Mouse (Mus musculus) neural tube, embryonic 13.5 days (tissue): ENCODE data around the gene Cdc42bpb. TPM values are rescaled to one million over a fixed set of nuclear protein-coding genes. Genes with fewer than 3 reads are reported as not detected.

Source experiments
- ATAC-seq: fragments of 200-750 bp; cut with Nextera tagmentation; 2 replicates; pipeline ENCODE4 v1.8.0; 2017; ENCODE audit warnings: low read depth, mild to moderate bottlenecking, moderate TSS enrichment, moderate library complexity
- H3K27ac ChIP-seq: fragments of 300-500 bp; sonication (generic); replicated peaks from 2 replicates; pipeline ENCODE4 v1.5.1; 2015; ENCODE audit warnings: moderate library complexity, mild to moderate bottlenecking, inconsistent platforms
- H3K27me3 ChIP-seq: fragments of 300-500 bp; sonication (generic); 2 replicates; pipeline ENCODE4 v1.6.1; 2015; ENCODE audit warnings: mild to moderate bottlenecking, inconsistent platforms
- H3K36me3 ChIP-seq: fragments of 300-500 bp; sonication (generic); 2 replicates; pipeline ENCODE4 v1.6.1; 2015; ENCODE audit warnings: mild to moderate bottlenecking, inconsistent platforms
- H3K4me1 ChIP-seq: fragments of 300-500 bp; sonication (generic); replicated peaks from 2 replicates; pipeline ENCODE4 v1.6.1; 2015; ENCODE audit warnings: inconsistent platforms
- H3K4me2 ChIP-seq: fragments of 300-500 bp; sonication (generic); 2 replicates; pipeline ENCODE4 v1.6.1; 2015; ENCODE audit warnings: inconsistent platforms, mild to moderate bottlenecking, moderate library complexity
- H3K4me3 ChIP-seq: fragments of 300-500 bp; sonication (generic); 2 replicates; pipeline ENCODE4 v1.5.1; 2015; ENCODE audit warnings: mild to moderate bottlenecking, inconsistent platforms
- H3K9ac ChIP-seq: fragments of 300-500 bp; sonication (generic); 2 replicates; pipeline ENCODE4 v1.6.1; 2015; ENCODE audit warnings: moderate library complexity, mild to moderate bottlenecking, inconsistent platforms
- H3K9me3 ChIP-seq: fragments of 300-500 bp; sonication (generic); 2 replicates; pipeline ENCODE4 v1.6.1; 2016; ENCODE audit warnings: inconsistent platforms
- WGBS: fragments of 180-500 bp; shearing (Covaris S2); methylation state at CpG from one replicate; pipeline ENCODE4 v1.1.7; 2015; 5-methylcytosine and 5-hydroxymethylcytosine counted together
- polyA plus RNA-seq: library from polyadenylated mRNA; unstranded; fragments of >200 nt; fragmentation: Nextera tagmentation; extraction: Ambion mirVana; gene quantifications from 2 replicates; pipeline ENCODE4 v1.2.1, GENCODE M21; 2015

The Cdc42bpb gene
- polyA plus RNA-seq, 1 experiment from 2014 or later = 34.0 TPM

- Histone ChIP-seq H3K4me3 (no peak overlapping the region), H3K9ac (no peak overlapping the region), H3K4me2 (no peak overlapping the region), H3K36me3 (peaks cover 82% of the 10 kb centered on the region), H3K4me1 (0 out of 2 replicates have a peak, but pooled peaks cover 4% of the 10 kb centered on the region), H3K27me3 (no peaks in the 10 kb centered on the region), H3K27ac (no peak overlapping the region), H3K9me3 (no peaks in the 10 kb centered on the region)
- 94% methylated on average over 15 of the region's 15 CpGs for WGBS
- no peak for ATAC-seq
These were observed 48.2 kb downstream of the Cdc42bpb start for GRCm38 (mm10) chr12:111329281-111329680.

- ATAC-seq = no peak
- WGBS = 86% methylated on average over 6 of the region's 6 CpGs
- peaks cover 86% of the 10 kb centered on the region for H3K36me3 ChIP-seq
These were observed 49.2 kb downstream of the Cdc42bpb start for GRCm38 (mm10) chr12:111328360-111328759.

GRCm38 (mm10) chr12:111325744-111326424, 51.6 kb downstream of the Cdc42bpb start:
- Histone ChIP-seq H3K27me3 (no peaks in the 10 kb centered on the region), H3K4me2 (no peak overlapping the region), H3K36me3 (peaks cover 94% of the 10 kb centered on the region), H3K4me1 (no peaks in the 10 kb centered on the region), H3K9me3 (no peaks in the 10 kb centered on the region), H3K9ac (no peak overlapping the region), H3K27ac (no peak overlapping the region), H3K4me3 (no peak overlapping the region)
- WGBS = 95% methylated on average over 18 of the region's 18 CpGs
- no peak for ATAC-seq

More at GRCm38 (mm10) chr12:111328360-111328759, 49.2 kb downstream of the Cdc42bpb start:
- H3K27ac ChIP-seq = no peak overlapping the region
- H3K4me2 ChIP-seq = no peak overlapping the region
- H3K27me3 ChIP-seq = no peaks in the 10 kb centered on the region
- no peak overlapping the region for H3K9ac ChIP-seq
- no peak overlapping the region for H3K4me3 ChIP-seq
- 0 out of 2 replicates have a peak, but pooled peaks cover 3% of the 10 kb centered on the region for H3K4me1 ChIP-seq
- H3K9me3 ChIP-seq = no peaks in the 10 kb centered on the region

- Histone ChIP-seq H3K4me2 (no peak overlapping the region), H3K9me3 (no peaks in the 10 kb centered on the region), H3K4me3 (no peak overlapping the region), H3K9ac (no peak overlapping the region), H3K27ac (no peak overlapping the region), H3K4me1 (no peaks in the 10 kb centered on the region), H3K27me3 (no peaks in the 10 kb centered on the region), H3K36me3 (peaks cover 98% of the 10 kb centered on the region)
- no peak for ATAC-seq
- WGBS = 91% methylated on average over 12 of the region's 12 CpGs
These were observed 52.6 kb downstream of the Cdc42bpb start for GRCm38 (mm10) chr12:111324949-111325348.

GRCm38 (mm10) chr12:111324536-111324935, 53.0 kb downstream of the Cdc42bpb start:
- Histone ChIP-seq H3K9me3 (no peaks in the 10 kb centered on the region), H3K4me1 (no peaks in the 10 kb centered on the region), H3K4me3 (no peak overlapping the region), H3K36me3 (peaks cover 98% of the 10 kb centered on the region), H3K27ac (no peak overlapping the region), H3K9ac (no peak overlapping the region), H3K27me3 (no peaks in the 10 kb centered on the region), H3K4me2 (no peak overlapping the region)
- 89% methylated on average over 21 of the region's 21 CpGs for WGBS
- no peak for ATAC-seq

- Histone ChIP-seq H3K27ac (no peak overlapping the region), H3K9me3 (no peaks in the 10 kb centered on the region), H3K4me3 (no peak overlapping the region), H3K4me2 (no peak overlapping the region), H3K36me3 (peaks cover 99% of the 10 kb centered on the region), H3K4me1 (no peaks in the 10 kb centered on the region), H3K9ac (no peak overlapping the region), H3K27me3 (no peaks in the 10 kb centered on the region)
- ATAC-seq = no peak
- WGBS = 91% methylated on average over 4 of the region's 4 CpGs
These were observed 54.1 kb downstream of the Cdc42bpb start for GRCm38 (mm10) chr12:111323423-111323822.

- Histone ChIP-seq H3K4me1 (no peaks in the 10 kb centered on the region), H3K27me3 (no peaks in the 10 kb centered on the region), H3K9ac (no peak overlapping the region), H3K36me3 (peaks cover 99% of the 10 kb centered on the region), H3K4me3 (no peak overlapping the region), H3K9me3 (no peaks in the 10 kb centered on the region), H3K27ac (no peak overlapping the region), H3K4me2 (no peak overlapping the region)
- WGBS = 81% methylated on average over 13 of the region's 13 CpGs
- no peak for ATAC-seq
These were observed 55.7 kb downstream of the Cdc42bpb start for GRCm38 (mm10) chr12:111321832-111322231.

- H3K36me3 ChIP-seq = peaks cover 99% of the 10 kb centered on the region
- WGBS = 83% methylated on average over 12 of the region's 12 CpGs
- no peaks in the 10 kb centered on the region for H3K27me3 ChIP-seq
- no peaks in the 10 kb centered on the region for H3K4me1 ChIP-seq
- no peak overlapping the region for H3K4me3 ChIP-seq
- H3K27ac ChIP-seq = no peak overlapping the region
- no peak overlapping the region for H3K9ac ChIP-seq
- no peak overlapping the region for H3K4me2 ChIP-seq
- ATAC-seq = no peak
- no peaks in the 10 kb centered on the region for H3K9me3 ChIP-seq
These were observed 57.0 kb downstream of the Cdc42bpb start for GRCm38 (mm10) chr12:111320549-111320948.

GRCm38 (mm10) chr12:111317694-111318093, 59.8 kb downstream of the Cdc42bpb start:
- Histone ChIP-seq H3K4me3 (no peak overlapping the region), H3K27me3 (no peaks in the 10 kb centered on the region), H3K4me1 (no peaks in the 10 kb centered on the region), H3K4me2 (no peak overlapping the region), H3K9ac (no peak overlapping the region), H3K36me3 (peaks cover 99% of the 10 kb centered on the region), H3K27ac (no peak overlapping the region), H3K9me3 (no peaks in the 10 kb centered on the region)
- no peak for ATAC-seq
- WGBS = 99% methylated on average over 9 of the region's 9 CpGs

- Histone ChIP-seq H3K36me3 (peaks cover 100% of the 10 kb centered on the region), H3K4me2 (no peak overlapping the region), H3K9me3 (no peaks in the 10 kb centered on the region), H3K27me3 (no peaks in the 10 kb centered on the region), H3K4me1 (no peaks in the 10 kb centered on the region), H3K9ac (no peak overlapping the region), H3K4me3 (no peak overlapping the region), H3K27ac (no peak overlapping the region)
- WGBS = 95% methylated on average over 7 of the region's 7 CpGs
- no peak for ATAC-seq
These were observed 63.2 kb downstream of the Cdc42bpb start for GRCm38 (mm10) chr12:111314273-111314672.

- Histone ChIP-seq H3K4me1 (no peaks in the 10 kb centered on the region), H3K9me3 (no peaks in the 10 kb centered on the region), H3K4me3 (no peak overlapping the region), H3K36me3 (peaks cover 97% of the 10 kb centered on the region), H3K9ac (no peak overlapping the region), H3K4me2 (no peak overlapping the region), H3K27me3 (no peaks in the 10 kb centered on the region), H3K27ac (no peak overlapping the region)
- WGBS = 94% methylated on average over 10 of the region's 10 CpGs
- ATAC-seq = no peak
These were observed 65.7 kb downstream of the Cdc42bpb start for GRCm38 (mm10) chr12:111311775-111312174.

- Histone ChIP-seq H3K27ac (no peak overlapping the region), H3K4me2 (no peak overlapping the region), H3K27me3 (no peaks in the 10 kb centered on the region), H3K4me1 (no peaks in the 10 kb centered on the region), H3K9me3 (no peaks in the 10 kb centered on the region), H3K9ac (no peak overlapping the region), H3K4me3 (no peak overlapping the region), H3K36me3 (peaks cover 97% of the 10 kb centered on the region)
- no peak for ATAC-seq
- WGBS = 88% methylated on average over 14 of the region's 14 CpGs
These were observed 67.6 kb downstream of the Cdc42bpb start for GRCm38 (mm10) chr12:111309931-111310330.

GRCm38 (mm10) chr12:111309256-111309655, 68.3 kb downstream of the Cdc42bpb start:
- peaks cover 97% of the 10 kb centered on the region for H3K36me3 ChIP-seq
- WGBS = 79% methylated on average over 12 of the region's 12 CpGs
- H3K4me3 ChIP-seq = no peak overlapping the region
- no peaks in the 10 kb centered on the region for H3K9me3 ChIP-seq
- H3K9ac ChIP-seq = no peak overlapping the region
- H3K27ac ChIP-seq = no peak overlapping the region
- H3K4me2 ChIP-seq = no peak overlapping the region
- H3K4me1 ChIP-seq = no peaks in the 10 kb centered on the region
- H3K27me3 ChIP-seq = no peaks in the 10 kb centered on the region
- no peak for ATAC-seq
